Mouse (Mus musculus): ENCODE results near the gene Fcgr3.
"Not testable (repeated sequence)": the region's sequence is repeated elsewhere in the genome, so short reads cannot be mapped to it uniquely, and the experiment has no call there.

The Fcgr3 gene

GRCm38 (mm10) chr1:171081512-171082231 is 16.9 kb upstream of the Fcgr3 start:
- DNase-seq: not testable (repeated sequence)

GRCm38 (mm10) chr1:171079825-171080224 is 15.1 kb upstream of the Fcgr3 start:
- DNase-seq: not testable (repeated sequence)

GRCm38 (mm10) chr1:171079345-171079744 is 14.6 kb upstream of the Fcgr3 start:
- not testable (repeated sequence) for DNase-seq

- not testable (repeated sequence) for DNase-seq
These were observed 13.7 kb upstream of the Fcgr3 start for GRCm38 (mm10) chr1:171078419-171078818.

- not testable (repeated sequence) for DNase-seq
These were observed 13.2 kb upstream of the Fcgr3 start for GRCm38 (mm10) chr1:171077955-171078354.

GRCm38 (mm10) chr1:171077192-171077591 is 12.5 kb upstream of the Fcgr3 start:
- DNase-seq: not testable (repeated sequence)

GRCm38 (mm10) chr1:171076176-171076575 is 11.4 kb upstream of the Fcgr3 start:
- DNase-seq: not testable (repeated sequence)

- peak in 1 of 2 experiments; percentile 3 for DNase-seq
These were observed 9.5 kb upstream of the Fcgr3 start for GRCm38 (mm10) chr1:171074283-171074682.

- not testable (repeated sequence) for DNase-seq
These were observed 7.5 kb upstream of the Fcgr3 start for GRCm38 (mm10) chr1:171072217-171072616.

- DNase-seq: not testable (repeated sequence)
These were observed 7.0 kb upstream of the Fcgr3 start for GRCm38 (mm10) chr1:171071726-171072125.

- DNase-seq: not testable (repeated sequence)
These were observed 6.1 kb upstream of the Fcgr3 start for GRCm38 (mm10) chr1:171070879-171071278.

- DNase-seq: not testable (repeated sequence)
These were observed 4.8 kb upstream of the Fcgr3 start for GRCm38 (mm10) chr1:171069508-171069907.

GRCm38 (mm10) chr1:171067928-171068327 is 3.2 kb upstream of the Fcgr3 start:
- not testable (repeated sequence) for DNase-seq

- not testable (repeated sequence) for DNase-seq
These were observed 1.8 kb upstream of the Fcgr3 start for GRCm38 (mm10) chr1:171066583-171066982.

GRCm38 (mm10) chr1:171065768-171066167 is 1.0 kb upstream of the Fcgr3 start:
- peak in 1 of 2 experiments; percentile 30 for DNase-seq

GRCm38 (mm10) chr1:171065243-171065587 is 480 bp upstream of the Fcgr3 start:
- not testable (repeated sequence) for DNase-seq

GRCm38 (mm10) chr1:171063569-171064490 is 905 bp downstream of the Fcgr3 start:
- DNase-seq: peak in 1 of 2 experiments; percentile 28

GRCm38 (mm10) chr1:171061566-171061965 is 3.2 kb downstream of the Fcgr3 start:
- no peak for DNase-seq

GRCm38 (mm10) chr1:171060392-171060791 is 4.3 kb downstream of the Fcgr3 start:
- no peak for DNase-seq

- DNase-seq: no peak
These were observed 5.5 kb downstream of the Fcgr3 start for GRCm38 (mm10) chr1:171059203-171059602.

- DNase-seq: no peak
These were observed 7.5 kb downstream of the Fcgr3 start for GRCm38 (mm10) chr1:171057253-171057652.

GRCm38 (mm10) chr1:171053305-171053704 is 11.4 kb downstream of the Fcgr3 start:
- no peak for DNase-seq

- DNase-seq: no peak
These were observed 14.0 kb downstream of the Fcgr3 start for GRCm38 (mm10) chr1:171050774-171051173.

GRCm38 (mm10) chr1:171049263-171049662 is 15.5 kb downstream of the Fcgr3 start:
- no peak for DNase-seq

Measured in cerebellum, adult 18-20 months (tissue).